Mouse (Mus musculus) activated CD4-positive, CD25-positive, alpha-beta regulatory T cell, adult 4 months (primary cell): ENCODE data around the gene Pank3. TPM values are rescaled to one million over a fixed set of nuclear protein-coding genes. Genes with fewer than 3 reads are reported as not detected.

Experiments used
- polyA plus RNA-seq, 2 experiments: library from polyadenylated mRNA; unstranded; fragments of 100-300 nt; shearing (Covaris generic); gene quantifications; one replicate each; pipeline ENCODE4 v1.2.1; 2017

The Pank3 gene
- polyA plus RNA-seq, 2 experiments from 2014 or later = 7.7 to 8.5 TPM

Other genes with a start within 250 kb of the Pank3 start
- gene Fbll1, start 29.4 kb downstream of the Pank3 start, polyA plus RNA-seq = not detected
- gene Rars, start 65.0 kb downstream of the Pank3 start, polyA plus RNA-seq = 10 to 100 TPM; 69.3 to 75.2 TPM
- gene Wwc1, start 211.0 kb downstream of the Pank3 start, polyA plus RNA-seq = not detected